Mouse (Mus musculus) gonadal fat pad, adult 2 months (tissue): ENCODE results near the gene Olfr1512. TPM values are rescaled to one million over a fixed set of nuclear protein-coding genes. Genes with fewer than 3 reads are reported as not detected.
"Not testable (repeated sequence)": the region's sequence is repeated elsewhere in the genome, so short reads cannot be mapped to it uniquely, and the experiment has no call there.

Source experiments
- DNase-seq: peaks from one replicate; pipeline ENCODE4 v3.0.0-alpha.2; 2012; ENCODE audit warnings: low read depth
- polyA plus RNA-seq: library from polyadenylated mRNA; depleted of rRNA; stranded (reverse); fragments of >200 nt; gene quantifications from 2 replicates; pipeline ENCODE4 v1.2.3, GENCODE M21; 2012; rRNA removed

The Olfr1512 gene
- polyA plus RNA-seq = not detected in 2 replicates

DNA sequence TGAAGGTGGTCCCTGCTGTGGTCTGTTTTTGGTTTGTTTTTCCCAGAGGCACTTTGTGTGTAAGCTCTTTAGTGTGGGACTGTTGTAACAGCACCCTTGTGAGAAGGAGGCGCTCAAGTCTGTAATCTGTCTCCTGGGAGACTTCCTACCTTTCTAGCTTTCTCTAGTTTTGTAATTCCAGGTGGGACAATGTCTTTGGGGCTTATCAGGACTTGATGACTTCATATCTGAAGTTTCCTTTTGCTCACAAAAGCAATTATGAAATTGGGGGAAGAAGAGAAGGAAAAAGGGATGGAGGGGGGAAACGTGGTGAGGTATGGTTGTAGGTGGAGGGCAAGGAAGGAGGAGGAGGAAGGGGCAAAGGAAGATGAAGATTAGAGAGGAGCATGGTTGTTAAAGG lies at the start of gene Olfr1512:
TSS of gene Olfr1512 (minus strand) at position 101 of the 400 bp plus-strand sequence.
- no peak for DNase-seq

DNA sequence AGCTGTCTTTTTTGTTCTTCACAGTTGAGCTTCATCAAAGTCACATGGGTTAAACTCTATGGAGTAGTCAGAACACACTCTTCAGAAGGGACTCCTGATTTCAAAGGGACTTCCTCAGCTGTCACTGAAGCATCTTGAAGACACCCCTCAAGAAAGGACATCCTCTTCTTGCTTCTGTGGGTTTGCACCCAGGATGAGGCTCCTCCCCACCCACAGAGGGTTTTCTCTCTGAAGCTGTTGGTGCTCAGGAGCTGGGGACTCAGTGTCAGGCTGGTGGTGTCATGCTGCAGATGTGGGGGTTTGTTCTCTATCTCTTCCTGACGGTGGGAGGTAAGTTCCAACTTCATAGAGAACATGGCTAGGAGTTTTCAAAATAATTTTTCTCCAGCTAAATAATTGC lies 48.7 kb upstream of the Olfr1512 start:
- no peak for DNase-seq

- DNase-seq = no peak
These were observed 35.3 kb upstream of the Olfr1512 start, which contains the start of gene Olfr1510 for GRCm38 (mm10) chr14:52414273-52414672. Gene Olfr1510, minus strand, starts transcription at chr14:52414373.

DNA sequence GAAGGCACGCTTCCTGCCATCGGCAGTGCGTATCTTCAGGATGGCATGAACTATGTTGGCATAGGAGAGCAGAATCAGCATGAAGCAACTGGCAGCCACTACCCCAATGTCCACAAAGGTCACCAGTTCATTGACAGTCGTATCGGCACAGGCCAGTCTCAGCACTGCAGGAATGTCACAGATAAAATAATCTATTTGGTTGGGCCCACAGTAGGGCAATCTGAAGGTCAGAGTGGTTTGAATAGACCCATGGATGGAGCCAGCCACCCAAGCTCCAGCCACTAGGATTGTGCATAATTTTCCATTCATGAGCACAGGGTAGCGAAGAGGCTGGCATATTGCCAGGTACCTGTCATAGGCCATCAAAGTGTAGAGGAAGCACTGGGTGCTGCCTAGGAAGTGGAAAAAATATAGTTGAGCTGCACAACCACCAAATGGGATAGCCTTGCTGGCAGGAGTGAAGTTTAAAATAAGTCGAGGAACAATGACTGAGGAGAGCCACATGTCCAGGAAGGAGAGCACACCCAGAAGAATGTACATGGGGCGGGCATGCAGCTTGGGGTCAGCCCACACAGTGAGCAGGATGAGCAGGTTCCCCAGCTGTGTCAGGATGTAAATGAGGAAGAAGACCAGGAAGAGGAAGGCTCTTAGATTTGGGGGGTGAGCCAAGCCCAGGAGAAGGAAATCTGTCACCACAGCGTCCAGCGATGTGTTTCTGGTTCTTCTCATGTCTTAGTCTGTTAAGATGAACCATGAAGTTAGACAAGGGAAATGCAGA lies 31.4 kb upstream of the Olfr1512 start:
- not testable (repeated sequence) for DNase-seq

DNA sequence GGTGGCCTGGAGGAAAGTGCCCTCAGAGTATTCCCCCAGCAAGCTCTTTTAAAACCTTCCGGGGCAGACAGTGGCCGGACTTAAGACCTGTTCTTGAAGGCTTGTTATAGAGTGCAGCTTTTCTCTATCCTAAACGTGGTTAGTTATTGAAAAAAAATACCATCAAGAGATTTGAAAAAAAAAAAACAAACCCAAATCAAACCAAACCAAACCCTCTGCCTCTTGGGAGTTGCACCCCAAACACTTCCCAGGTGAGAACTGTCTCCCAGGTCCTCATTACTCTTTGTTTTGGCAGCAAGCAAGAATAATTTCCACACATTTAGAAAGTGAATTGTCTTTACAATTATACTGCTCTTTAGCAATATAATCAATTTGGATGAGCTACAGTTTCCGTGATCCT lies 18.3 kb upstream of the Olfr1512 start, which contains the start of gene Olfr1511:
TSS of gene Olfr1511 (minus strand) at position 101 of the 400 bp plus-strand sequence.
- no peak for DNase-seq

GRCm38 (mm10) chr14:52390084-52390848 lies 11.3 kb upstream of the Olfr1512 start:
- DNase-seq = not testable (repeated sequence)

DNA sequence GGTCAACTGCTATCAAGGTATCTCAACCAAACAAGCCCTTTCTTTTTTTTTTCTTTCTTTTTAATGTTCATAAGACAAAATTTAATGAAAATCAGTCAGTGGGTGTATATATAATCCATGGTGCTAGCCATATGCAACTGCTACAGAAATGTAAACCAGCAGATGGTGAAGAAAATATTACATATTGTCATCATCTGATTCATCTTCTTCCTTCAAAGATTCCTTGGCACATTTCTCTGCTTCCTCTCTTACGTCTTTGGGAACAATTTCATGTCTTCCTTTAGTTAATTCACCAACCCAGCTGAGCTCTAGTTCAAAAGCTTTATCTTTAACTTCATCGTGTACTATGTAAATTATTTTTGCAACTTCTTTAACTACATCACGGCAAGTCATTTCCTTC lies 10.2 kb downstream of the Olfr1512 start:
- no peak for DNase-seq

DNA sequence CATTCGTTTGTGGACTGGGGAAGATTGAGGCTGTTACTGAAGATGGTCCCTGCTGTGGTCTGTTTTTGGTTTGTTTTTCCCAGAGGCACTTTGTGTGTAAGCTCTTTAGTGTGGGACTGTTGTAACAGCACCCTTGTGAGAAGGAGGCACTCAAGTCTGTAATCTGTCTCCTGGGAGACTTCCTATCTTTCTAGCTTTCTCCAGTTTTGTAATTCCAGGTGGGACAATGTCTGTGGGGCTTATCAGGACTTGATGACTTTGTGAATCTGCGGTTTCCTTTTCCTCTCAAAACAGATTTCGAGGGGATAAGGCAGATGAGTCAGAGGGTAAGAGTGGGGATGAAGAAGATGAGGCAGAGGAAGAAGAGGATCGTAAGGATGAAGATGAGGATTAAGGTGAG lies 22.7 kb downstream of the Olfr1512 start, which contains the start of gene Olfr1513:
TSS of gene Olfr1513 (minus strand) at position 101 of the 400 bp plus-strand sequence.
- no peak for DNase-seq

GRCm38 (mm10) chr14:52339512-52339852 lies 39.5 kb downstream of the Olfr1512 start:
- DNase-seq = no peak

DNA sequence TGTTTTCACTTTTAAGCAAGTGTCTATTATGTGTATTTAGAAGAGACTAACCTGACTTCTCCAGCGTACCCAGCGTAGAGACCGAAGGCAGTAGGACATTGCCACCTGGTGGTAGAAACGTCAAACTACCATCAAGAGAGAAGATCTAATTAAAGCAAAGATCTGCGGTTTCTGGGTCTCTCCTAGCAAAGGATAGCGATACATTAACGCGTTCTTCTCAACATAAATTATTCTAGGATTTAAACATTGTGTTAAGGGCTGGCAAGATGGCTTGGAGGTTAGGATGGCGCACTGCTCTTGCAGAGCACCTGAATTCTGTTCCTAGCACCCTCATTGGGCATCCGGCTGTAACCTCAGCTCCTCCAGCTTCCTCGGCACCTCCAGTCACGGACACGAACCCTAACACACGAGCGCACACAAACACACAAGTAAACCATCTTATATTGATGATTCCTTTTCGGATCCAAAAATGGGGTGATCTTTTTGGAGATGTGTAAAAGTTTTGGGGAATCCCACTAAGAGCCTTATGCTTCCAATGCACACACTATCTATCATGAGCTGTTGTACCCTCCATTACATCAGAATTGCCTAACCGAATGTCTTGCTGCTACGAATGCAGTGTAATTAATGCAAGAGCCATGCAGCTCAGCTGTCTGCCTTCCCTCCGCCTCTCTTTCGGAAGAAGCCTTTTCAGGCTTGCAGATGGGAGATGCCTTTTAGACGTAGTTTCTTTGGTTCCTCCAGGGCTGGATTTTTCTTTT lies 40.0 kb downstream of the Olfr1512 start:
- no peak for DNase-seq

DNA sequence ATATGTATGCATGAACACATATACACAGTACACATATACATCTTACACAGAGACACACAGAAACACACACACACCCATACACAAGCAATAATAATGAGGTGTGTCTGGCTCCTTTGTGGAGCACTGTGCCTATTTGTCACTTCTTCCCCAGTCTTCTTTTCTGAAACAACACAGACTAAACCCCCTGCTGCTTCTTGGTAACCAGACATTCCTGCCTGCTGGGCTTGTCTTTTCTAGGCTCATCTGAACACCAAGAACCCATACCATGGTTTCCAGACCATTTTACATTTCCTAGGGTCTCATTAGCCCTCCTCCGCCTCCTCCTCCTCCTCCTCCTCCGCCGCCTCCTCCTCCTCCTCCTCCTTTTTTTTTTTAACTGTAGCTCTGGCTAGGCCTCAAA lies 46.8 kb downstream of the Olfr1512 start:
- DNase-seq = no peak

GRCm38 (mm10) chr14:52331069-52331750 lies 47.8 kb downstream of the Olfr1512 start:
- DNase-seq = no peak

- no peak for DNase-seq
These were observed 50.8 kb downstream of the Olfr1512 start, which contains the start of gene Sall2 for GRCm38 (mm10) chr14:52327910-52328812. Gene Sall2, minus strand, starts transcription at chr14:52328762.

- DNase-seq = no peak
These were observed 51.5 kb downstream of the Olfr1512 start for GRCm38 (mm10) chr14:52327375-52327901.

DNA sequence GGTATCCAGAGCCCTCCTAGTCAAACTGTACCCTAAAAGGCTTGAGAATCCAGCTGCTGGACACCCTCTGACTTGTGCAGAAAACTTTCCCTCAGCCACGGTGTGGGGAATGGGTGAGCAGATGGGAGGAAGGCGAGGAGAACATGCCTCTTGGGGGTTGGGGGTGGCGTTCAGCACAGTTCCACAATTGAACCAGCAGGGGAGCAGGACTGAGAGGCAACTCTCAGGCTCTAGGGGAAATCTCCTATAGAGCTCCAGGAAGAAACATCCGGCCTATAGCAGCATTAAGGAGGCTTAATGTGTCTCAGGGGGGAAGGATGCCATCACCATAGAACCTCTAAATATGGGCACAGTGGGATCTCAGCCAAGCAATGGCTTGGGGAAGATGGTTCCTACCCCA lies 53.1 kb downstream of the Olfr1512 start:
- DNase-seq = no peak

Other genes with a start within 250 kb of the Olfr1512 start
- gene Supt16, start 181.8 kb downstream of the Olfr1512 start, polyA plus RNA-seq = 9.6 and 13.1 TPM in 2 replicates
- 30.1 and 35.2 TPM in 2 replicates for gene Chd8, start 121.4 kb downstream of the Olfr1512 start, polyA plus RNA-seq
- 30.5 and 38.7 TPM in 2 replicates for gene Tox4, start 100.0 kb downstream of the Olfr1512 start, polyA plus RNA-seq
- 11.4 TPM in 2 replicates for gene Rab2b, start 99.6 kb downstream of the Olfr1512 start, polyA plus RNA-seq
- gene Mettl3, start 74.0 kb downstream of the Olfr1512 start, polyA plus RNA-seq = 18.8 and 19.2 TPM in 2 replicates
- gene Sall2, start 50.4 kb downstream of the Olfr1512 start, polyA plus RNA-seq = 5.7 and 7.6 TPM in 2 replicates
- not detected in 2 replicates for gene Olfr1513, start 22.8 kb downstream of the Olfr1512 start, polyA plus RNA-seq
- not detected in 2 replicates for gene Olfr1511, start 18.2 kb upstream of the Olfr1512 start, polyA plus RNA-seq
- not detected in 2 replicates for gene Olfr1510, start 35.2 kb upstream of the Olfr1512 start, polyA plus RNA-seq
- gene Olfr1509, start 63.8 kb upstream of the Olfr1512 start, polyA plus RNA-seq = not detected in 2 replicates
- not detected in 2 replicates for gene Olfr1508, start 88.3 kb upstream of the Olfr1512 start, polyA plus RNA-seq
- not detected in 2 replicates for gene Olfr1507, start 116.6 kb upstream of the Olfr1512 start, polyA plus RNA-seq